Mouse (Mus musculus) forebrain, embryonic 13.5 days (tissue): ENCODE measurements around the gene Glmp. TPM values are rescaled to one million over a fixed set of nuclear protein-coding genes. Genes with fewer than 3 reads are reported as not detected.

ENCODE experiments used
- ATAC-seq: fragments of 200-750 bp; cut with Nextera tagmentation; 2 replicates; pipeline ENCODE4 v1.8.0; 2017
- H3K27ac ChIP-seq: fragments of 300-500 bp; sonication (generic); 2 replicates; pipeline ENCODE4 v1.5.1; 2015; ENCODE audit warnings: inconsistent platforms, mild to moderate bottlenecking, moderate library complexity
- H3K27me3 ChIP-seq: fragments of 300-500 bp; sonication (generic); 2 replicates; pipeline ENCODE4 v1.6.1; 2015; ENCODE audit warnings: mild to moderate bottlenecking, inconsistent platforms
- H3K36me3 ChIP-seq: fragments of 300-500 bp; sonication (generic); 2 replicates; pipeline ENCODE4 v1.6.1; 2015; ENCODE audit warnings: mild to moderate bottlenecking, inconsistent platforms; ENCODE audit not compliant: poor library complexity, severe bottlenecking
- H3K4me1 ChIP-seq: fragments of 300-500 bp; sonication (generic); 2 replicates; pipeline ENCODE4 v1.6.1; 2015; ENCODE audit warnings: inconsistent platforms
- H3K4me2 ChIP-seq: fragments of 300-500 bp; sonication (generic); 2 replicates; pipeline ENCODE4 v1.6.1; 2015; ENCODE audit warnings: inconsistent platforms, mild to moderate bottlenecking, moderate library complexity
- H3K4me3 ChIP-seq: fragments of 300-500 bp; sonication (generic); 2 replicates; pipeline ENCODE4 v1.5.1; 2015; ENCODE audit warnings: mild to moderate bottlenecking, inconsistent platforms
- H3K9ac ChIP-seq: fragments of 300-500 bp; sonication (generic); 2 replicates; pipeline ENCODE4 v1.6.1; 2015; ENCODE audit warnings: mild to moderate bottlenecking, inconsistent platforms
- H3K9me3 ChIP-seq: fragments of 300-500 bp; sonication (generic); replicated peaks from 2 replicates; pipeline ENCODE4 v1.6.1; 2016; ENCODE audit warnings: inconsistent platforms
- WGBS: fragments of 180-500 bp; shearing (Covaris S2); methylation state at CpG from one replicate; pipeline ENCODE4 v1.1.7; 2015; 5-methylcytosine and 5-hydroxymethylcytosine counted together
- polyA plus RNA-seq: library from polyadenylated mRNA; unstranded; fragments of >200 nt; fragmentation: Nextera tagmentation; extraction: Ambion mirVana; gene quantifications from 2 replicates; pipeline ENCODE4 v1.2.1, GENCODE M21; 2015

The Glmp gene
- polyA plus RNA-seq, 1 experiment from 2014 or later = 82.5 TPM

DNA sequence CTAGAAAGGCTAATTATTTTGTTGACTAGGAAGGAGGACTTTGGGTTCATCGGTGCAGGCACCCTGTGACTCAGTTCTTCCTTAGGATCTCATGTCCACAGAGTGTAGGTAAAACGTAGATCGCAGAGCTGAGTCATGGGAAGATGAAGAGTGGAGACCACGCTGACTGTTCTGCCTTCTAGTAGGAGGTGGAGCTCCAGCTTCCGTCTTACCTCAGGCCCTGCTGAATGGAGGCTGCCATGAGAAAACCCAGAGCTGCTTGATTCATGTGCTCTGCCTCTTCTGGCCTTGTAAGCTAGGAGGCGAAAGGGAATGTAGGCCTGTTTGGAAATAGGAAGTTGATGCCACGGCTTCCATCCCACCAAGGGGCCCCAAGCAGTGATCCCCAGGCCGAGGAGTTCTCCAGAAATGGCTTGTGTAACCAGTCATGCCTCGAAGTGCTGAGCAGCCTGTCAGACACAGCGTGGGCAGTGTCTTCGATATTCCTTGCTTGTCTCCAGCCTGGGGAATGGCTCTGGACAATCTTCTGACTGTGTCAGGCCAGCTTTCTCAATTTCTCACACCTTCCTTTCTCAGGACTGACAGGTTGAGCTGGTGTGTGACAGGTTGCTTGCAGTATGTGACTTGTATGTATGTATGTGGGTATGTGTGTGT lies 12.7 kb downstream of the Glmp start:
- Histone ChIP-seq H3K9ac (peak overlapping the region; percentile 45), H3K27ac (no peak overlapping the region; the same call in 1 of the 2 replicates), H3K4me1 (peaks cover 31% of the 10 kb centered on the region), H3K4me2 (peak overlapping the region; percentile 76), H3K4me3 (peak overlapping the region; percentile 85; the same call in 1 of the 2 replicates), H3K9me3 (no peaks in the 10 kb centered on the region), H3K36me3 (peaks cover 14% of the 10 kb centered on the region), H3K27me3 (no peaks in the 10 kb centered on the region)
- ATAC-seq = no peak
- WGBS = 84% methylated on average over 11 of the region's 11 CpGs

GRCm38 (mm10) chr3:88338316-88338715 lies 13.5 kb downstream of the Glmp start:
- Histone ChIP-seq H3K9ac (no peak overlapping the region), H3K9me3 (no peaks in the 10 kb centered on the region), H3K36me3 (peaks cover 22% of the 10 kb centered on the region), H3K27me3 (no peaks in the 10 kb centered on the region), H3K4me2 (no peak overlapping the region), H3K4me3 (no peak overlapping the region), H3K27ac (no peak overlapping the region), H3K4me1 (peaks cover 31% of the 10 kb centered on the region)
- ATAC-seq = no peak
- WGBS = 97% methylated on average over 7 of the region's 7 CpGs

GRCm38 (mm10) chr3:88339006-88339405 lies 14.2 kb downstream of the Glmp start:
- ATAC-seq = no peak
- Histone ChIP-seq H3K4me1 (peaks cover 31% of the 10 kb centered on the region), H3K4me3 (no peak overlapping the region), H3K9ac (no peak overlapping the region), H3K36me3 (peaks cover 29% of the 10 kb centered on the region), H3K27ac (no peak overlapping the region), H3K9me3 (no peaks in the 10 kb centered on the region), H3K27me3 (no peaks in the 10 kb centered on the region), H3K4me2 (no peak overlapping the region)
- 78% methylated on average over 3 of the region's 3 CpGs for WGBS

GRCm38 (mm10) chr3:88350732-88351131 lies 25.9 kb downstream of the Glmp start:
- no peak overlapping the region for H3K4me2 ChIP-seq
- no peak for ATAC-seq
- H3K36me3 ChIP-seq = peaks cover 100% of the 10 kb centered on the region
- no peaks in the 10 kb centered on the region for H3K4me1 ChIP-seq
- no peak overlapping the region for H3K9ac ChIP-seq
- H3K9me3 ChIP-seq = no peaks in the 10 kb centered on the region
- H3K27ac ChIP-seq = no peak overlapping the region
- H3K4me3 ChIP-seq = no peak overlapping the region
- no peaks in the 10 kb centered on the region for H3K27me3 ChIP-seq
- 96% methylated on average over 13 of the region's 13 CpGs for WGBS

GRCm38 (mm10) chr3:88352907-88353306 lies 28.1 kb downstream of the Glmp start:
- 93% methylated on average over 9 of the region's 9 CpGs for WGBS
- peaks cover 100% of the 10 kb centered on the region for H3K36me3 ChIP-seq
- no peak for ATAC-seq
- H3K4me2 ChIP-seq = no peak overlapping the region
- no peak overlapping the region for H3K9ac ChIP-seq
- H3K27ac ChIP-seq = no peak overlapping the region
- H3K4me1 ChIP-seq = no peaks in the 10 kb centered on the region
- no peaks in the 10 kb centered on the region for H3K27me3 ChIP-seq
- no peaks in the 10 kb centered on the region for H3K9me3 ChIP-seq
- H3K4me3 ChIP-seq = no peak overlapping the region

DNA sequence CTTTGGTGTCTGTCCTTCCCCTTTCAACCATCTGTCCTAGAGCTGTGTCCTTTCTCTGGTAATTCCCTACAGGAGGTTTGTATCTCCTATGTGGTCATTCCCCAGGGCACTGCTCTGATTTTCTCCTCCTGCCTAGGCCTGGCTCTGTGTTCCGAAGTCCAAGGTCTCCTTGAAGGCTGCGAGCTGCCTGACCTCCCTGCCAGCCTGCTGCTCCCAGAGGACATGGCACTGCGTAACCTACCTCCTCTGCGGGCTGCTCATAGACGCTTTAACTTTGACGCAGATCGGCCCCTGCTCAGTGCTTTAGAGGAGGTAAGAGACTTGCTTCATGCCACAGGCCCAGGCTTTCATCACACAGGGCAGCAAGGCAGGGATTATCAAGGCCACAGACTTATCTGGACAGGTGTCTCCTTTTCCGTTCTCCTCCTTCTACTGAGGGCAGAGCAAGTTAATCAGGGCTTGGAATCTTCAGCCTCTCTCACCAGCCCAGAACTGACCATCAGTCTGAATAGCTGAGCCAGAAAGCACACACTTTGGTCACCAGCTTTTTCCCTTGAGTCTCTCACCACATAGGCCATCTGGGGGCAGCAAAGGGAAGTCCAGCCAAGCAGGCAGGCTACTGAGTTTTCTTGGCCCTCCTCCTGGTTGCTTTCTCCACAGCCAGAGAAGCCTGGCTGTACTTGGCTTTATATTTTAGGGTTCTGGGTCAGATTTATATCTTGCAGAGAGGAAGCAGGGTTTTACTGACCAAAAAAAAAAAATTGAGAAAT lies 29.8 kb downstream of the Glmp start:
- Histone ChIP-seq H3K4me3 (no peak overlapping the region), H3K27me3 (no peaks in the 10 kb centered on the region), H3K4me1 (no peaks in the 10 kb centered on the region), H3K9me3 (no peaks in the 10 kb centered on the region), H3K9ac (no peak overlapping the region), H3K36me3 (peaks cover 100% of the 10 kb centered on the region), H3K27ac (no peak overlapping the region), H3K4me2 (no peak overlapping the region)
- ATAC-seq = no peak
- 95% methylated on average over 8 of the region's 8 CpGs for WGBS

DNA sequence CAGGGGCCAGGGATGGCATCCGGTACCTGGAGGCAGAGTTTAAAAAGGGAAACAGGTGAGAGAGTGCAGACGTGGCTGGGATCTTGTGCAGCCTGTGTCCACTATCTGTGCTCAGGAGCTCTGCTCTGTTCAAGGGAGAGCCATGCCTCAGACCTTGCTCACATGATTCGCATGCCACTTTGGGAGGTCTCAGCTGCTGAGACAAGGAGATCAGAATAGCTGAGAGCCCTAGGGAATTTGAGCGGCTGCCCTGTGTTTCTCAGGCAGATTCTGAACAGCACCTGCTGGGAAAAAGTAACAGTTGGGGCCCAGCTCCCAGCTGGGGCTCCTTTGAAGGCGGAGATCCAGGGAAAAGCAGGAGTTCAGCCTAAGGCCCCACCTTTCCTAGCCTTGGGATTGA lies 34.8 kb downstream of the Glmp start:
- WGBS = 78% methylated on average over 5 of the region's 5 CpGs
- Histone ChIP-seq H3K9me3 (no peaks in the 10 kb centered on the region), H3K27ac (no peak overlapping the region), H3K9ac (no peak overlapping the region; the same call in 1 of the 2 replicates), H3K27me3 (no peaks in the 10 kb centered on the region; the same call in 1 of the 2 replicates), H3K4me2 (no peak overlapping the region), H3K4me3 (no peak overlapping the region), H3K36me3 (peaks cover 92% of the 10 kb centered on the region), H3K4me1 (peaks cover 12% of the 10 kb centered on the region)
- no peak for ATAC-seq

- Histone ChIP-seq H3K4me1 (peaks cover 15% of the 10 kb centered on the region), H3K4me3 (no peak overlapping the region), H3K27me3 (peaks cover 4% of the 10 kb centered on the region; the same call in 1 of the 2 replicates), H3K36me3 (peaks cover 88% of the 10 kb centered on the region), H3K27ac (no peak overlapping the region), H3K4me2 (no peak overlapping the region), H3K9ac (no peak overlapping the region; the same call in 1 of the 2 replicates), H3K9me3 (no peaks in the 10 kb centered on the region)
- 67% methylated on average over 3 of the region's 3 CpGs for WGBS
- no peak for ATAC-seq
Measured at GRCm38 (mm10) chr3:88359989-88360388, 35.2 kb downstream of the Glmp start.

- Histone ChIP-seq H3K9me3 (no peaks in the 10 kb centered on the region), H3K4me3 (no peak overlapping the region), H3K9ac (no peak overlapping the region), H3K27me3 (peaks cover 15% of the 10 kb centered on the region), H3K4me2 (no peak overlapping the region), H3K4me1 (peaks cover 20% of the 10 kb centered on the region), H3K36me3 (peaks cover 77% of the 10 kb centered on the region), H3K27ac (no peak overlapping the region)
- WGBS = 84% methylated on average over 6 of the region's 6 CpGs
- ATAC-seq = no peak
Measured at GRCm38 (mm10) chr3:88361096-88361495, 36.3 kb downstream of the Glmp start.

- Histone ChIP-seq H3K9me3 (no peaks in the 10 kb centered on the region), H3K4me3 (no peak overlapping the region), H3K4me1 (peaks cover 20% of the 10 kb centered on the region), H3K9ac (no peak overlapping the region), H3K27ac (no peak overlapping the region), H3K4me2 (no peak overlapping the region), H3K27me3 (peaks cover 16% of the 10 kb centered on the region), H3K36me3 (peaks cover 70% of the 10 kb centered on the region)
- ATAC-seq = no peak
- 91% methylated on average over 2 of the region's 2 CpGs for WGBS
Measured at GRCm38 (mm10) chr3:88361612-88362313, 36.9 kb downstream of the Glmp start.

- 56% methylated on average over 4 of the region's 4 CpGs for WGBS
- H3K27ac ChIP-seq = no peak overlapping the region
- no peaks in the 10 kb centered on the region for H3K9me3 ChIP-seq
- no peak overlapping the region for H3K9ac ChIP-seq
- no peak for ATAC-seq
- H3K27me3 ChIP-seq = peaks cover 16% of the 10 kb centered on the region
- H3K4me1 ChIP-seq = peaks cover 20% of the 10 kb centered on the region
- 0 out of 2 replicates have a peak overlapping the region, but pooled peaks have one; percentile 2 for H3K4me2 ChIP-seq
- no peak overlapping the region for H3K4me3 ChIP-seq
- H3K36me3 ChIP-seq = peaks cover 50% of the 10 kb centered on the region
Measured at GRCm38 (mm10) chr3:88363700-88364099, 38.9 kb downstream of the Glmp start.

DNA sequence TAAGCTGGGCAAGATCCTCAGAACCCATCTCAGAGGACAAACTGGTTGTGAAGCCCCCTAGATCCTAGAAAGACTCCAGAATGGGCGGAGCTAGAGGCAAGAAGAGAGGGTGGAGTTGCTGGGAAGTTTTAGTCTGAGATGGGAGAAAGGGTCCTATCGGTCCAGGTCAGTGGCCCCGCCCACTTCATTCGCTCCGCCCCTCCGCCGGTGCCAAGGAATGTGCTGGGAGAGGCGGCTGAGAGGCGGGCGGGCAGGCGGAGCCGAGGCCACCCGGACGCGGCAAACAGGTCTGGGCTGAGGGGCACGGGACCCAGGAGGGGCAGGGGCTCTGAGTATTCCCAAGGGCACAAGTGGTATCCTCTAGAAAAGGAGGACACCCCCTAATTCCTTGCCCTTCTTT lies 39.5 kb downstream of the Glmp start, which contains the start of gene Paqr6:
Gene Paqr6, plus strand, starts transcription at position 248 of the 400 bp plus-strand sequence.
- H3K36me3 ChIP-seq = peaks cover 44% of the 10 kb centered on the region
- no peaks in the 10 kb centered on the region for H3K9me3 ChIP-seq
- H3K27ac ChIP-seq = no peak within 1 kb of the TSS
- H3K4me2 ChIP-seq = 0 out of 2 replicates have a peak within 1 kb of the TSS, but pooled peaks have one; percentile 2
- 5% methylated on average over 16 of the region's 16 CpGs for WGBS
- H3K27me3 ChIP-seq = peaks cover 16% of the 10 kb centered on the region
- ATAC-seq = peak; percentile 1; the same call in 1 of the 2 replicates
- H3K4me3 ChIP-seq = no peak within 1 kb of the TSS
- H3K9ac ChIP-seq = no peak within 1 kb of the TSS
- H3K4me1 ChIP-seq = peaks cover 20% of the 10 kb centered on the region
